Mouse (Mus musculus): ENCODE data around the gene Glis2. TPM values are rescaled to one million over a fixed set of nuclear protein-coding genes. Genes with fewer than 3 reads are reported as not detected.

Gene Glis2
- polyA plus RNA-seq, 1 experiment, result 41.8 TPM

- DNase-seq (ENCODE audit: low read depth), result no peak
- TF ChIP-seq POLR2A (IDR thresholded peaks at IDR 0.05; ENCODE audit: borderline replicate concordance, extremely low read depth, insufficient read depth, insufficient read length, poor library complexity, severe bottlenecking) (no peak), CTCF (IDR thresholded peaks at IDR 0.05; ENCODE audit: borderline replicate concordance, extremely low read depth, insufficient read depth, insufficient read length) (no peak)
Measured at GRCm38 (mm10) chr16:4596836-4597235, 2.3 kb downstream of the Glis2 start.

GRCm38 (mm10) chr16:4597296-4597695 lies 2.8 kb downstream of the Glis2 start:
- no peak for DNase-seq (ENCODE audit: low read depth)
- no peak for TF ChIP-seq CTCF (IDR thresholded peaks at IDR 0.05; ENCODE audit: borderline replicate concordance, extremely low read depth, insufficient read depth, insufficient read length)
- no peak for TF ChIP-seq POLR2A (IDR thresholded peaks at IDR 0.05; ENCODE audit: borderline replicate concordance, extremely low read depth, insufficient read depth, insufficient read length, poor library complexity, severe bottlenecking)

- TF ChIP-seq CTCF (IDR thresholded peaks at IDR 0.05; ENCODE audit: borderline replicate concordance, extremely low read depth, insufficient read depth, insufficient read length) (no peak), POLR2A (IDR thresholded peaks at IDR 0.05; ENCODE audit: borderline replicate concordance, extremely low read depth, insufficient read depth, insufficient read length, poor library complexity, severe bottlenecking) (no peak)
- DNase-seq (ENCODE audit: low read depth), result no peak
Measured at GRCm38 (mm10) chr16:4598041-4598440, 3.5 kb downstream of the Glis2 start.

- peak; percentile 47 for DNase-seq (ENCODE audit: low read depth)
- no peak for TF ChIP-seq POLR2A (IDR thresholded peaks at IDR 0.05; ENCODE audit: borderline replicate concordance, extremely low read depth, insufficient read depth, insufficient read length, poor library complexity, severe bottlenecking)
- no peak for TF ChIP-seq CTCF (IDR thresholded peaks at IDR 0.05; ENCODE audit: borderline replicate concordance, extremely low read depth, insufficient read depth, insufficient read length)
Measured at GRCm38 (mm10) chr16:4598891-4599543, 4.5 kb downstream of the Glis2 start.

GRCm38 (mm10) chr16:4599616-4600015 lies 5.1 kb downstream of the Glis2 start:
- DNase-seq (ENCODE audit: low read depth), result no peak
- no peak for TF ChIP-seq POLR2A (IDR thresholded peaks at IDR 0.05; ENCODE audit: borderline replicate concordance, extremely low read depth, insufficient read depth, insufficient read length, poor library complexity, severe bottlenecking)
- no peak for TF ChIP-seq CTCF (IDR thresholded peaks at IDR 0.05; ENCODE audit: borderline replicate concordance, extremely low read depth, insufficient read depth, insufficient read length)

GRCm38 (mm10) chr16:4600701-4601310 lies 6.3 kb downstream of the Glis2 start:
- TF ChIP-seq POLR2A (IDR thresholded peaks at IDR 0.05; ENCODE audit: borderline replicate concordance, extremely low read depth, insufficient read depth, insufficient read length, poor library complexity, severe bottlenecking) (no peak), CTCF (IDR thresholded peaks at IDR 0.05; ENCODE audit: borderline replicate concordance, extremely low read depth, insufficient read depth, insufficient read length) (no peak)
- no peak for DNase-seq (ENCODE audit: low read depth)

GRCm38 (mm10) chr16:4602189-4602588 lies 7.7 kb downstream of the Glis2 start:
- no peak for DNase-seq (ENCODE audit: low read depth)
- TF ChIP-seq CTCF (IDR thresholded peaks at IDR 0.05; ENCODE audit: borderline replicate concordance, extremely low read depth, insufficient read depth, insufficient read length) (no peak), POLR2A (IDR thresholded peaks at IDR 0.05; ENCODE audit: borderline replicate concordance, extremely low read depth, insufficient read depth, insufficient read length, poor library complexity, severe bottlenecking) (no peak)

- DNase-seq (ENCODE audit: low read depth), result no peak
- no peak for TF ChIP-seq POLR2A (IDR thresholded peaks at IDR 0.05; ENCODE audit: borderline replicate concordance, extremely low read depth, insufficient read depth, insufficient read length, poor library complexity, severe bottlenecking)
- no peak for TF ChIP-seq CTCF (IDR thresholded peaks at IDR 0.05; ENCODE audit: borderline replicate concordance, extremely low read depth, insufficient read depth, insufficient read length)
Measured at GRCm38 (mm10) chr16:4602766-4603452, 8.4 kb downstream of the Glis2 start.

GRCm38 (mm10) chr16:4603453-4603837 lies 8.9 kb downstream of the Glis2 start:
- no peak for DNase-seq (ENCODE audit: low read depth)
- TF ChIP-seq POLR2A (IDR thresholded peaks at IDR 0.05; ENCODE audit: borderline replicate concordance, extremely low read depth, insufficient read depth, insufficient read length, poor library complexity, severe bottlenecking), result no peak
- TF ChIP-seq CTCF (IDR thresholded peaks at IDR 0.05; ENCODE audit: borderline replicate concordance, extremely low read depth, insufficient read depth, insufficient read length), result no peak

- TF ChIP-seq CTCF (IDR thresholded peaks at IDR 0.05; ENCODE audit: borderline replicate concordance, extremely low read depth, insufficient read depth, insufficient read length), result no peak
- TF ChIP-seq POLR2A (IDR thresholded peaks at IDR 0.05; ENCODE audit: borderline replicate concordance, extremely low read depth, insufficient read depth, insufficient read length, poor library complexity, severe bottlenecking), result no peak
- no peak for DNase-seq (ENCODE audit: low read depth)
Measured at GRCm38 (mm10) chr16:4604293-4604837, 9.9 kb downstream of the Glis2 start.

- TF ChIP-seq POLR2A (IDR thresholded peaks at IDR 0.05; ENCODE audit: borderline replicate concordance, extremely low read depth, insufficient read depth, insufficient read length, poor library complexity, severe bottlenecking), result no peak
- no peak for TF ChIP-seq CTCF (IDR thresholded peaks at IDR 0.05; ENCODE audit: borderline replicate concordance, extremely low read depth, insufficient read depth, insufficient read length)
- no peak for DNase-seq (ENCODE audit: low read depth)
Measured at GRCm38 (mm10) chr16:4605514-4606131, 11.1 kb downstream of the Glis2 start.
